Mouse (Mus musculus): ENCODE data around the gene Tbc1d1.

DNA sequence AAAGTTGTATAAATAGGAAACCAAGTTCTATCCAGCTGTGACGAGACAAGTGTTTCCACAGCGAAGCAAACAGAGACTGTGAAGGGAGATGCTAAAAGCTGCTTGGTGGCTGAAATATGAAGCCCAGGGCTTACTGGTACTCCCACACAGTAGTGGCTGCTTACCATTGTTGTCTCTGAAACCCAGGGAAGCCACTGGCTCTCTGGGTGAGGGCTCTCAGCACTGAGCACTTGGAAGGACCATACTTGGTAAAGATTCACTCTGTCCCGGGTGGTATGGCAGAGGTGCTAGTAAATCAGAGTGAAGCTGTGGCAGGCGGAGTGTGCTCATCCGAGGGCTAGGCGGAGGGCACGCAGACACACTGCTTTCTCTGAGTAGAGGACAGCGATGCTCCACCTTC, 131.2 kb downstream of the Tbc1d1 start:
- TF ChIP-seq CTCF (IDR thresholded peaks at IDR 0.05; ENCODE audit: low read depth) (no peak), EP300 (IDR thresholded peaks at IDR 0.05; ENCODE audit: low read depth) (no peak)
